Mouse (Mus musculus) stomach, postnatal 0 days (tissue): ENCODE data around the gene Got2.

Source experiments
- CTCF ChIP-seq: IDR thresholded peaks from 2 replicates; pipeline ENCODE4 v1.5.1; 2016; ENCODE audit warnings: antibody characterized with exemption, low read depth, mild to moderate bottlenecking, moderate library complexity
- EP300 ChIP-seq: optimal IDR thresholded peaks from 2 replicates; pipeline ENCODE3; 2016; ENCODE audit warnings: antibody characterized with exemption

DNA sequence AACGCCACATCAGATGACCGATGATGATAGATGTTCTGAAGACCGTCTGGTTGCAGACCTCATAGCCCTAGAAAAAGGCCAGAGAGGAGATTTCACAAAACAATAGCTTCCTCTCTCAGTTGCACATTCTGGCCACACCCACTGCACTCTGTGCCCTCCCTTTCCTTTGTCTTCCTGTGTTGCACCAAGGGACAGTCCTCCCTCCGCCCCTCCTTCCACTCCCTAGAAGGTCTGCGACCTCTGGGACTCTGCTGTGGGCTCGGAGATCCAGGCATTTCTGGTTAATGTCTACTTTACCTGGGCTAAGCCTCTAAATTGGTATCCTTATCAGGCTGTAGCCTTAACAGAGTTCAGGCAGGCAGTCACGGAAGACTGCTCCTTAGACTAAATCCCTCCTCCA lies 13.5 kb upstream of the Got2 start:
- TF ChIP-seq EP300 (no peak), CTCF (no peak)
